Mouse (Mus musculus) testis, adult 2 months (tissue): Measurements from ENCODE around the gene Il3.

ENCODE experiments used
- CTCF ChIP-seq: fragments of 200-500 bp; IDR thresholded peaks from 2 replicates; pipeline ENCODE4 v1.5.1; 2012; ENCODE audit warnings: low read depth, mild to moderate bottlenecking, inconsistent platforms, low read length, moderate library complexity; ENCODE audit not compliant: control insufficient read depth, insufficient read depth, insufficient replicate concordance
- POLR2A ChIP-seq: fragments of 200-500 bp; IDR thresholded peaks from 2 replicates; pipeline ENCODE4 v1.6.1; 2012; ENCODE audit warnings: low read depth, mild to moderate bottlenecking, inconsistent platforms, low read length, moderate library complexity; ENCODE audit not compliant: control insufficient read depth

DNA sequence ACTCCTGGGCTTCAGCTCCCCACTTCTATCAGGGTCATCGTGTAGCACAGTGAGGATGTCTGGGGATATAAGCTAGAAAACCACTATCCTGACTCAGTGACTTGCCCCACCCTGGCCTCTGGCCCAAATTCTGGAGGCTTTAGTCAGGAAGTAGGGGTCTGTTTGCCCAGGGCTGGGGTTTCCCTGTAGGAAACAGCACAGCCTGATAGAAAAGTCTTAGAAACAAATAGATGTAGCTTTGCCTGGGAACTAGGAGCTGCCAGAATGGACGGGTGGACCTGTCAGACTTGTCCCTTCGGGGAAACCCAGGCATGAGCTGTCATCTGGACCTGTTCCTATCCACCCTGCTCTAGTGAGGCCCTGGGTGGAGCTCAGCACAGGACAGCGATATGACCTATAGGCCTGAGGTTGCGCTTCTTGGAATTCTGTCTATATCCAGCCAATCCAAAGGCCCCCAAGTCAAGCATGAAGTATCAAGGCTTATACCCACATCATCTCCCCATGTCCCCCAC, 42.5 kb downstream of the Il3 start:
- no peak for TF ChIP-seq CTCF
- TF ChIP-seq POLR2A, result no peak
